Mouse (Mus musculus): ENCODE results near the gene Srp72. TPM values are rescaled to one million over a fixed set of nuclear protein-coding genes. Genes with fewer than 3 reads are reported as not detected.

The Srp72 gene
- polyA plus RNA-seq, 1 experiment, result 62.0 TPM

DNA sequence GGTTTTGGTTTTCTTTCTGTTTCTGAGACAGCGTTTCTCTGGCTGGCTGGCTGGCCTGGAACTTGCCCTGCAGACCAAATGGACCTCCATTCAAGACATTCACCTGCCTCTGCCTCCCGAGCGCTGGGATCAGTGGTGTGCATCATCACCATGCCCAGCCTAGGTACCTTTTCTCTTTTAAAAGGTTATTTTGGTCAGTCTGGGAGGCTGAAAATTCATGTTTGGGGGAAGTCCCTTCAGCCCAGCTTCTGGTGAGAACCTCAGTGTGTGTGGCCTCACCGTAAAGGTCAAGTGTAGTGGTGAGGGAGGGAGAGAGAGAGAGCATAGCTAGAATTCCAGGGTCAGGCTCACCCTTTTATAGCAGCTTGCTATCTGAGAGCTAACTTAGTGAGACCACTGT lies 26.7 kb upstream of the Srp72 start:
- H3K4me1 ChIP-seq, result peaks cover 68% of the 10 kb centered on the region

DNA sequence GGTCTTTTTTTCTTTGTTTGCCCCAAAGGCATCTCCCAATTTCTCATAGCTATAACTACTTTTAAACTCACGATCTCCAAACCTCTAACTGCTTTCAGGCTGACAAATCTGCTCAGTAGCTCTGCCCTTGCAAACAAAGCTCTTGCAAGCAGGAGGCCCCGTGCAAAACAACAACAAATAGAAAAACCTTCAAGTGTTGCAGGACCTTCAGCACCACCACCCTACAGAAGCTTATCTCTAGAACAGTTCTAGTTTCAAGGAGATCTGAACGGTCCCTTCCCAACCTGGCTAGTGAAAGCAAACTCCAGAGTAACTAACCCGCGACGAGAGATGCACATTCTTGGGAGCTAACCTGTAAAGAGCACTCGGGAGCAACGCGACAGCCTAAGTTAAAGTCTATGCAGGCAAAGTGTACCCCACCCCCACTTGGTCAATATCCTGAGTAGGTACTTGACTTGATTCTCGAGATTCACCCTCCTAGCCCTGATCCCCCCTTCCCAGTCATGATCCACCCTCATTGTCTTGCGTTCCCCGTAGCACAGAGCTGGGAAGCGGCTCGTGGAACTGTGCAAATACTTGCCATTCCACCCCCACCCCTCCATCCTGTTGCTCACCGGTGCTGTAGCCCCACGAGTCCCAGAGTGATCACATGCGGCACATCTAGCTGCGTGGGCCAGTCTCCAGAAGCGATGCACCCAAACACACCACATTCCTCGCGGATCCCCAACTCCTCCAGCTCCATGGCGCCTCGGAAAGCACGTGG lies 24.0 kb upstream of the Srp72 start:
- Histone ChIP-seq H3K4me1 (peaks cover 75% of the 10 kb centered on the region), H3K36me3 (replicated peaks; ENCODE audit: low read length) (peaks cover 17% of the 10 kb centered on the region), H3K27me3 (replicated peaks) (no peaks in the 10 kb centered on the region), H3K9me3 (no peaks in the 10 kb centered on the region), H3K4me3 (replicated peaks) (peak overlapping the region; percentile 100)
- TF ChIP-seq GATA1 (IDR thresholded peaks at IDR 0.05; ENCODE audit: borderline replicate concordance, low read length) (no peak), FLI1 (IDR thresholded peaks at IDR 0.05; ENCODE audit: low read length) (no peak)

More for the DNA sequence above, 26.7 kb upstream of the Srp72 start:
- peak overlapping the region; percentile 74 for H3K4me3 ChIP-seq (replicated peaks)
- H3K27me3 ChIP-seq (replicated peaks), result no peaks in the 10 kb centered on the region
- peaks cover 8% of the 10 kb centered on the region for H3K36me3 ChIP-seq (replicated peaks; ENCODE audit: low read length)
- TF ChIP-seq GATA1 (IDR thresholded peaks at IDR 0.05; ENCODE audit: borderline replicate concordance, low read length) (no peak), FLI1 (IDR thresholded peaks at IDR 0.05; ENCODE audit: low read length) (no peak)
- H3K9me3 ChIP-seq, result no peaks in the 10 kb centered on the region

DNA sequence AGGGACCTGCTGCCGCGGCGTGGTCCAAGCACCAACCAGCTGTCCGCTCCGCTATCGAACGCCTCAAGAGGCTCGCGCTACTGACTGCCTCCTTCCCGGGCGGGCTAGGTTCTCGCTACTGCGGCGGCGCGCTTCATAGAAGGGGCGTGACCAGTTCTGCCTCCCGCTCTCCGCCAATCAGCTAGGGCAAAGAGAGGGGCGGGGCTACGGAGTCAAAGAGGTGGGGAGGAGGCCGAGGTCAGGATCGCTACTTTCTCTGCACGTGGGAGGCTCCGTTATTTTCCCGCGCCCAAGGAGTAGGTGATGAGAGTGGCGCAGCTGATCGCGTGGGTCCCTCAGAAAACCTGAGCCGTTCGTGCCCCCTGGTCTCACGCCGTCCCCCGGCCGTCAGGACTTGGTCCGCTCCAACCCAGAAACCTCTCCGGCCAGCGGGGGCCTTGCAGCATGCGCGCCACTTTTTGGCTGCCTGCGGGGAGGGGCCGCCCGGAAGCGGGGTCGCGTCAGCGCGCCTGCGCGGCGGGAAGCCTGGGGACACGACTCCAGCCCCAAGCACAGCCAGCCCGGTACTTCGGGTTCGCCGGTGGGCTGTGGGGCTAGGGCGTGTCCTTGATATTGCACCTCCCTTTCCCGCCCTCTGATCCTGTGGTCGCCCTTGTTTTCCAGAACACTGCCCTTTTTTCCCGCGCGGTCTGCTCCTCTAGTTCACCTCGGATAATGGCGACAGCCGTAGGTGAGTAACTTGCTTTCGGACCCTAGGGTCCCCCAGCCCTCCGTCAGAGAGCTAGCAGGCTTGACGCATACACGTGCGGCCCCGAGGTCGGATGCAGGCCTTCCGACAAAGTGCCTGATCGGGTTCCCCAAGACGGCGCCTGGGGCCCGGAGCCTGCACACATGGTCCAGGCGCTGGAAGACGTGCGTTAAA lies 23.1 kb upstream of the Srp72 start, which contains the start of the genes Paics and Ppat:
Gene Paics, plus strand, starts transcription at position 202 of the 922 bp plus-strand sequence.
Gene Ppat, minus strand, starts transcription at position 473 of the 922 bp plus-strand sequence.
- no peaks in the 10 kb centered on the region for H3K9me3 ChIP-seq
- TF ChIP-seq FLI1 (IDR thresholded peaks at IDR 0.05; ENCODE audit: low read length) (peak; percentile 79; the same call in 1 of the 2 replicates), GATA1 (IDR thresholded peaks at IDR 0.05; ENCODE audit: borderline replicate concordance, low read length) (no peak)
- peak within 1 kb of the TSS; percentile 100 for H3K4me3 ChIP-seq (replicated peaks)
- peaks cover 23% of the 10 kb centered on the region for H3K36me3 ChIP-seq (replicated peaks; ENCODE audit: low read length)
- peaks cover 67% of the 10 kb centered on the region for H3K4me1 ChIP-seq
- no peaks in the 10 kb centered on the region for H3K27me3 ChIP-seq (replicated peaks)

DNA sequence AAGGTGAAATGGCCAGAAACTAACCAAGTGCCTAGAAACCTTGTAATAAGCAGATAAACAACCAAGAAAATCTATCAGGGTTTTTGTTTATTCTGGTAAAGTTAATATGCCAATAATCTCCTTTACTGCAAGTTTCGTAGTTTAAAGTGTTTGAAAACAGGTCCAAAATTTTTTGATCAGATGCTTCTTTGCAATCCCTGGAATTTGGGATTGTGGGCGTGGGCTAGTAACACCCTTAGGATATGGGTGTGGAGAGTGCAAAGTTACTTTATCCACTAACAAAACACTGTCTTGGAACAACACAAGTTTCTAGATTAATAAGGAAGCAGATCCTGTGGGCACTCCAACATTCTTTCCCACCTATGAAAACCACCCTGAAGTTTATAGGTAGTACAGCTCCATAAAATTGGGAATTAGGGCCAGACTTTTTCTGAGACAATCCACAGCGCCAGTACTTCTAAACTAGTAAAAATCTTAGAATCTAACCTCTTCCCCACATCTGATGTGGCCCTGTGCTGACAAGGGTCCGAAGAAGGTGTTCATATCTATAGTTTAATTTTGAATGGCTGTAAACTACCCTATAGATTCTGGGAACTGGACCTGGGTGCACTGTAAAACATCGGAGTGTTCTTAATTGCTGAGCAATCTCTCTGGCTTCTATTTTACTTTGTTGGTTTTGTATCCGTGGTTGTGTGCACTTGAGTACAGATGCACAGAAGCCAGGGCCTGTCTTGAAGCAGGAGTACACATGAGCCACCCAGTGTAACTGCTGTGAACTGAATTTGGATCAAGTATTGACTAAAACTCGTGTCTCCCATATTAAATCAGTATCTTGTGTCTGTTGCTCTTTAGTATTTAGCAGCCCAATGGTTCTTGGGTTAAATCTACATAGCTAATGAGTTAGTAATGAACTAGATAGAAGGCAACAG lies 22.1 kb upstream of the Srp72 start:
- H3K4me1 ChIP-seq, result peaks cover 61% of the 10 kb centered on the region
- H3K4me3 ChIP-seq (replicated peaks), result peak overlapping the region; percentile 100
- H3K9me3 ChIP-seq, result no peaks in the 10 kb centered on the region
- H3K36me3 ChIP-seq (replicated peaks; ENCODE audit: low read length), result peaks cover 33% of the 10 kb centered on the region
- H3K27me3 ChIP-seq (replicated peaks), result no peaks in the 10 kb centered on the region
- TF ChIP-seq GATA1 (IDR thresholded peaks at IDR 0.05; ENCODE audit: borderline replicate concordance, low read length), result no peak
- no peak for TF ChIP-seq FLI1 (IDR thresholded peaks at IDR 0.05; ENCODE audit: low read length)

DNA sequence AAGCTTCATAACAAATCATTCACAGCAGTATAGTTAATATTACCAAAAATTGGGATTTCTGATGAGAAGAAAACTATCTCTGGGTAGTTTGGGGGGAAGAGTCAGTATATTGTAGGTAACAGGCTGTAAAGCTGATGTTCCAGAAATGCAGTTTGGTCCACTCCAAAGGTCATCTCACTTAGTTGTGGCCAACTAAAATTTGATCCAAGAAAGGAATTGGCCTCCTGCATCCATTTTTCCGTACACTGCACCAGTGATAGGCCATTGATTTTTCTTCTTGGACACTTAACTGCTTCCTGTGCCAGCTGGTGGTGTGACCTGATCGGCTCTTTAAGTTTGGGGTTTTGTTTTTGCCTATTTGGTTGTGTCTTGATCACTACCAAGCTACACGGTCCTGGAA lies 20.7 kb upstream of the Srp72 start:
- H3K27me3 ChIP-seq (replicated peaks), result no peaks in the 10 kb centered on the region
- TF ChIP-seq GATA1 (IDR thresholded peaks at IDR 0.05; ENCODE audit: borderline replicate concordance, low read length) (no peak), FLI1 (IDR thresholded peaks at IDR 0.05; ENCODE audit: low read length) (no peak)
- no peak overlapping the region for H3K4me3 ChIP-seq (replicated peaks)
- peaks cover 47% of the 10 kb centered on the region for H3K36me3 ChIP-seq (replicated peaks; ENCODE audit: low read length)
- peaks cover 53% of the 10 kb centered on the region for H3K4me1 ChIP-seq
- H3K9me3 ChIP-seq, result no peaks in the 10 kb centered on the region

DNA sequence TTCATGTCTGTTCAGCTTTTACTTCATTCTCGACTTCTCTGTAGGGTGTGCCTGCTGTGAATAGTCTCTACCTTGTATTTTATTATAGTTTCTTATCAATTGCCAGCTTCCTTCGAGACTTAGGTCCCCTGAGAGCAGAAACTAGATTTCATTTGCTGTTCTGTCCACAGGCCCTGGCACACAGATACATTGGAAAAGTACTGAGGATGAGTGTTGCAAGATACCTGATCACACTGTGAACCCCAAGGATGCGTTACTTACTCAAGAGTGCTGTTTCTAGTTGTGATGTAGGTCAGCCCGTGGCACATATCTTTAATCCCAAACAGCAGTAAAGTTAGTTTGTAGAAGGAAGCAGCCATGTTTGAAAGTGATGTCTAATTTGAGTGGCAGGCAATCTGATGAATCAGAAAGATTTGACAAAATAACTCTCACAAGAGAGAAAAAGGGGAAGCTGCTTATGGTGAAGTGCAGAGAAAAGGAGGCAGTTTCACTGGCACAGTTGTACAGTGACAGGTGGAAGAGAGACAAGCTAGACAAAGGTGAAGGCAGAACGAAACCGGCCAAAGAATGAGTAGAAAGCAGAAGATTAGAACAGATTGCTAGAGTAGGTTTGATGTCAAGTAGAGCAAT lies 20.1 kb upstream of the Srp72 start:
- Histone ChIP-seq H3K36me3 (replicated peaks; ENCODE audit: low read length) (peaks cover 51% of the 10 kb centered on the region), H3K4me1 (peaks cover 50% of the 10 kb centered on the region), H3K4me3 (replicated peaks) (no peak overlapping the region)

DNA sequence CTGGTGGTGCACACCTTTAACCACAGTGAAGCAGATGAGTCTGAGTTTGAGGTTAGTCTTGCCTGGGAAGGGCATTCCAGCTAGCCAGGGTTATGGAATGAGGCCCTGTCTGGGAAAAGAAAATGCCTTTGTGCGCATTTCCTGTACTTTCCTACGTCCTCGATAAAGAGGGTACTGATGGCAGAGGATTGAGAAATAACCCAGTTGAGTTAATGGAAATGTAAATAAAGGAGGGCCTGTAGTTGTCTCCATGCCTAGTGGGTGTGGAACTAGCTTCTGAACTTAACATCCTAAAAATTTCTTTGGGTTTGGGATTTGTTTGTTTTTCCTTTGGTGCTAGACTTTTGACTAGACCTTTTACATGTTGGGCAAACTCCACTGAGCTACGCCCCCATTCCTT lies 19.0 kb upstream of the Srp72 start:
- Histone ChIP-seq H3K27me3 (replicated peaks) (no peaks in the 10 kb centered on the region), H3K4me3 (replicated peaks) (no peak overlapping the region), H3K36me3 (replicated peaks; ENCODE audit: low read length) (peaks cover 61% of the 10 kb centered on the region), H3K9me3 (no peaks in the 10 kb centered on the region), H3K4me1 (peaks cover 40% of the 10 kb centered on the region)
- no peak for TF ChIP-seq GATA1 (IDR thresholded peaks at IDR 0.05; ENCODE audit: borderline replicate concordance, low read length)
- no peak for TF ChIP-seq FLI1 (IDR thresholded peaks at IDR 0.05; ENCODE audit: low read length)

More for the DNA sequence above, 20.1 kb upstream of the Srp72 start:
- H3K9me3 ChIP-seq, result no peaks in the 10 kb centered on the region
- H3K27me3 ChIP-seq (replicated peaks), result no peaks in the 10 kb centered on the region
- TF ChIP-seq FLI1 (IDR thresholded peaks at IDR 0.05; ENCODE audit: low read length) (no peak), GATA1 (IDR thresholded peaks at IDR 0.05; ENCODE audit: borderline replicate concordance, low read length) (no peak)

DNA sequence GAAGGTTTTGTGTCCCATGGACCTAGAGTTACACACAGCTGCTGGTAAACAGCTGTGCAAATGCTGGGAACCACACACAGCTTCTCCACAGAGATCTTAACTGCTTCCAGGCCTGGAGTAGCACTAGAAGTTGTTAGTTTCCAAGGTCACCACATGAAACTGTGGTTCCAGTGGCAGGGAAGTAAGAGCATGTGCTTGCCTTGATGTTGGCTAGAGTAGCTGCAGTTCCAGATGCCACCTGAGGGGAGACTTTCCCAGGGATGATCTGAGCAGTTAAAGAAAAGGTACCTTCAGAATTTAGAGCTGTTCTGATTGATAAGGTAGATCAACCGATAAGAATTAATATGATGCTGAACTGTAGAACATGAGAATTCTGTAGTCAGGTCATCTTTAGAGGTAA lies 16.5 kb upstream of the Srp72 start:
- Histone ChIP-seq H3K9me3 (no peaks in the 10 kb centered on the region), H3K4me3 (replicated peaks) (no peak overlapping the region), H3K27me3 (replicated peaks) (no peaks in the 10 kb centered on the region), H3K36me3 (replicated peaks; ENCODE audit: low read length) (peaks cover 85% of the 10 kb centered on the region), H3K4me1 (peaks cover 27% of the 10 kb centered on the region)
- TF ChIP-seq GATA1 (IDR thresholded peaks at IDR 0.05; ENCODE audit: borderline replicate concordance, low read length) (no peak), FLI1 (IDR thresholded peaks at IDR 0.05; ENCODE audit: low read length) (no peak)
